Mouse (Mus musculus) embryo, embryonic 11.5 days (tissue): ENCODE measurements around the gene Arhgef19.

ENCODE experiments used
- DNase-seq: peaks from one replicate; pipeline ENCODE4 v3.0.0-alpha.2; 2012; ENCODE audit warnings: low read depth, low spot score

Arhgef19 gene

GRCm38 (mm10) chr4:141236856-141237255 is 2.4 kb upstream of the Arhgef19 start:
- no peak for DNase-seq

DNA sequence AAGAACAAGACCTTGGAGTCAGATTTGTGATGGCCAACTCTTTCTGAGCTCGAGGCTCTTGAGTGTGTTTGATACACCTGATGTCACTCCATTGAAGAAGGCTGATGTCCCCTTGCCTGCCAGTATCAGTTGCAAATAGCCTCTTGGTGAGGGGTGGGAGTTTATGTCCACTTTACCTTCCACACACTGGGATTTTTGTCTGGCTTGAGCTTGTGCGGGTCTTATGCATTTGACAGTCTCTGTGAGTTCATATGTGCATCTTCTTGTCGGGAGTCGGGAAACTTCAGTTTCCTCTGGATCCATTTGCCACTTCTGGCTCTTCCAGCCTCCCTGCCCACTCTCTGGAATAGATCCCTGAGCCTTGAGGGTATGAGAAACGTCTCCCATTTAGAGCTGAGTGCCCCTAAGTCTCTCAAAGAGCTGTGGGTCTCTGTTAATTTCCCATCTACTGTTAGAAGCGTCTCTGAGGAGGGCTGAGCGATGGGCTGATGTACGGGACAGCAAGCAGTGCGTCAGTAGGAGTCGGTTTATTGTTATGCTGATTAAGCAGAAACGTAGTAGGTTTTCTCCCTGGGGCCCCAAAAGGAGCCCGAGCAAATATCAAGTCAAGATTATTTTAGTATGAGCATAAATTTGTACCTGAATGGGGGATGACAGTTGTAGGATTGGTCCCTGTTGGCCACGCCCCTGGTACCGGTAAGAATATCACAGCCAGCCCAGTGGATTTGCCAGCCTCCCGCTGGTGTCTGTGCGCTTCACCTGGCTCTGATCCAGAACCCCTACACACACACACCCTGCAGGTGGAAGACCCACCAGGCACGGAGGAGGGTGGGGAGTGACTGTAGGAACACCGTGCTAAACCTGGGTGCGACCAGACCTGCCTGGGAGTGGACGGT is 559 bp upstream of the Arhgef19 start:
- DNase-seq: no peak

DNA sequence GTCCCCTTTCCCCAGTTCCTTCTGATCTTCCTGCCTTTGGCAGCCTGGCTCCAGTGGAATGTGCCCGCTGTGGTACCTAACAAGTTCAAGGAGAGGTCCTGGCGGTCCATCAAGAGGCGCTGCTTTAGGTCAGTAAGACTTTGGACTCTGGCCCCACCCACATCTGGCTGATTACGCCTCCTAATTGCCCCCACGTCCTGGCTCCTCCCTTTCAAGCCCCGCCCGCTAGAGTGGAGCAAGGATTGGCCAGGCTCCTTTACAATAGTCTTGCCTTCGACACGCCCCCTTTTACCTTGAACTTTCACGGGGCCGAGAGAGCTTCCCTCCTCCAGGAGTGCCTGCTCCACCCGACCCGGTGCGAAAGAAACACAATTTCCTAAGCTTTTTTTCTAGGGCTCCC is 1.3 kb downstream of the Arhgef19 start:
- DNase-seq: no peak

GRCm38 (mm10) chr4:141241861-141242260 is 2.6 kb downstream of the Arhgef19 start:
- DNase-seq: no peak

DNA sequence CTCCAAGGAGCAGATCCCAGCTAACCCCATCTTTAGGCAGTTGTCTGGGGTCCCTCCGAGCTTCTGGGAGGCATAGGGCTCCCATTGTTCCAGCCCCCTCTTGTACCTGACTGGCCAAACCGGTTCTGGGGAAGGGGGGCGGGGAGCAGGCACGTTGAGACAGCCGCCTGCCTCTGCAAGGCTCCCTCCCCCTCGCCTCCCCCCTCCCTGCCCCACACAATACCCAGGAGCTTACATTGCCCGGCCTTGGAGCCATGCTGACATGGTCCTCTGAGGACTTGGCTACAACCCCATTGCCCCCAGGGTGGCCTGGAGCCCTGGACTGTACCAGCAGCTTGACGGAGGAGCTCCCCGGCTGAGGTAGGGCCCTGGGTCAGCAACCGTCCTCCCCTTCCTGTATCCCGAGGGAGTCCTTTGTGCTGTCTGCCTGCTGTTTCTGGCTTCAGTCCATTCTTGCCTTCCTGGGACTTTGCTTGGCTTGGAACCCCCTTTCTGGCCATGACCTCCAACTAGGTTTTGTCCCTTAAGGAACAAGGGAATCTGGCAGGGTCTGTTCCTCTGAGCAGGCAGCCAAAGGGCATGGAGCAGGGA is 3.4 kb downstream of the Arhgef19 start:
- no peak for DNase-seq

- no peak for DNase-seq
Observed at GRCm38 (mm10) chr4:141243636-141244035, 4.3 kb downstream of the Arhgef19 start.

GRCm38 (mm10) chr4:141244401-141244800 is 5.1 kb downstream of the Arhgef19 start:
- DNase-seq: no peak

DNA sequence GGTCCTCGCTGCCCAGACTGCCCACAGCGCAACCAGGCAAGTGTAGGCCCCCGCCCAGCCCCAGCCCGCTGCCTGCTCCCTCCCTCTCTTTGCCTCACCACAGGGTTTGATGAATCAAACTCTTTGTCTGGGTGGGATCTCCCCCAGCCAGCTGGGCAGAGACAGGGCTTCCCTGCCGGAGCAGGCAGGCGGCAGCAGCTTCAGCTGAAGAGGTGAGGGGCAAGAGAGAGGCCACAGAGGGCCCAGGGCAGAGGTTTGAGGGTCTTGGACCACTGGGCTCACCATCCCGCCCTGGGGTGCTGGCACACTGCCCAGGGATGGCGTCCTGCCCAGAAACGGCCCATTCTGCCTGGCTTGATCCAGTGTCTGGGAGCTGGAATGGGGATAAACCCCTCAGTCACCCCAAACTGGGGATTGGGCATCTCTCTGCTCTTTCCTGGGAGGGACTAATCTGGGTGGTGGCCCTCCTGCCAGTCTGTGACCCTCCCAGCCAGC is 5.7 kb downstream of the Arhgef19 start:
- DNase-seq: no peak

GRCm38 (mm10) chr4:141246089-141246997 is 7.0 kb downstream of the Arhgef19 start:
- no peak for DNase-seq

DNA sequence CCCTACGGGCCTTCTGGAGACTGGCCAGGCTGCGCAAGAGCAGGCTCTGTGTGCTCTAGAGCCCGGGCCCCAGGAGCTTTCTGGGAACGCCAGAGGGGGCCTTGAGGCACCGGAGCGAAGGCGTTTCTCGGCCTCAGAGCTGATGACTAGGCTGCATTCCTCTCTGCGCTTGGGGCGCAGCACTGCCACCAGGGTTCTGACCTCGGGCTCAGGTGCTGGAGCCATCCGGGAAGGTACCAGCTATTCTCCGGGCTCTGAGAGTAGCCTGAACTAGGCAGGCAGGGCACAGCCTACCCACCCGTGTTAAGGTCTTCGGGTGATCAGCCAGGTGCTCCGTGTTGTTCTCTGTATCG is 7.7 kb downstream of the Arhgef19 start:
- no peak for DNase-seq

DNA sequence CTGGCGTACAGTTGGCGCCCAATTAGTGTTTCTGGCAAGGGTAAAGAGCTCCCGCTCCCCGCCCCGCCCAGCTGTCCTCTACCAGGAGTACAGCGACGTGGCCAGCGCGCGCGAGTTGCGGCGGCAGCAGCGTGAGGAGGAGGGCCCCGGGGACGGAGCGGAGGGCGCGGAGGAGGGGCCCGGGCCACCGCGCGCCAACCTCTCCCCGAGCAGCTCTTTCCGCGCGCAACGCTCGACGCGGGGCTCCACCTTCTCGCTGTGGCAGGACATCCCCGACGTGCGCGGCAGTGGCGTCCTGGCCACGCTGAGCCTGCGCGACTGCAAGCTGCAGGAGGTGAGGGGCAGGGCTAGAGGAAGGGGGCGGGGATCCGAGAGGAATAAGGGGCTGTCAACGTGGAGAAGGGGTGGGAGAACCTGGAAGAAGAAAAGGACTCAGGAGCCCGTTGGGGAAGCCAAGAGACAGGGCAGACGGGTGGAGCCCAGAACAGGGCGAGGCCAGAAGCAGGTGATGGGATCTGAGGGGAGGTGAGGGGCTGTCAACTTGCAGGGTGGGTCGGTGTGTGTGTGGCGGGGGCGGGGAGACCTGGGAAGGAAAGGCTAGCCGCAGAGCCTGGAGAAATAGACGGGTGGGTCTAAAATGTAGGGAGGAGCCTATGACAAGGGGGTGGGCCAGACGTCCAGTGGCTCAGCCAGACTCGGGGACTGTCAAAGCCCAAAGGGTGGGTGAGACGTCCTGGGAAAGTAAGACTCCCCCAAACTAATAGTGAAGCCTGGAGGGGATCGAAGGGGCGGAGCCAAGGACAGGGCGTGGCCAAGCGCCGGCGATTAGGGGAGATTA is 8.7 kb downstream of the Arhgef19 start:
- no peak for DNase-seq

DNA sequence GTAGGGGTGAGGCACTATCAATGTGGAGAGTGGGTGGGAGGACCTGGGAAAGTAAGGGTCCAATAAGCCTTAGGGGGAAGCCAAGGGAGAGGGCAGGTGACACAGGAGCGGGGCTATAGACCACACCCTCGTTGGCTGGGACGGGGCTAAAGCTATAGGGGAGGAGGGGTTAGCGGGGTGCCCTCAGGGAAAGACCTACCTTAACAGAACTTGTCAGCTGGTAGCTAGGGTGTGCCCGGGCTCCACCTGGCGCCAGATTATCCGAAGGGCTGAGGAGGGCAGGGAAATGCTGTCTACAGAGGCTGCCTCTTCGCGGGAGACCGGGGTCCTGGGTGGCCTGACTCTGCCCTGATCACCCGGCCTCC is 9.3 kb downstream of the Arhgef19 start:
- no peak for DNase-seq

DNA sequence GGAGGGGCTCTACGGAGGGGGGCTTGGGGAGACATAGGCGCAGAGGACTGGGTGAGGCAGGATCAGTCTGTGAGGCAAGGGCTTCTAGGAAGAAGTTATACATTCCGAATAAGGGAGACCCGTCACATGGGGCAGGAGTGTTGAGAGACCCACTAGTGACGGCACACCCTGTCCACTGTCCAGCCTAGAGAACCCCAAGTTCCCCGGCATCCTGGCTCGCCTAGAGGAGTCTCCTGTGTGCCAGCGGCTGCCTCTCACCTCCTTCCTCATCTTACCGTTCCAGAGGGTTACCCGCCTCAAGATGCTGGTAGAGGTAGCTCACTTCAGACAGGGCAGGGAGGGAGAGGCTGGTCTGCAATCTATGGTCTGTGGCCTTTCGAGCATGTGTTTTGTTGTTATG is 10.1 kb downstream of the Arhgef19 start:
- no peak for DNase-seq

DNA sequence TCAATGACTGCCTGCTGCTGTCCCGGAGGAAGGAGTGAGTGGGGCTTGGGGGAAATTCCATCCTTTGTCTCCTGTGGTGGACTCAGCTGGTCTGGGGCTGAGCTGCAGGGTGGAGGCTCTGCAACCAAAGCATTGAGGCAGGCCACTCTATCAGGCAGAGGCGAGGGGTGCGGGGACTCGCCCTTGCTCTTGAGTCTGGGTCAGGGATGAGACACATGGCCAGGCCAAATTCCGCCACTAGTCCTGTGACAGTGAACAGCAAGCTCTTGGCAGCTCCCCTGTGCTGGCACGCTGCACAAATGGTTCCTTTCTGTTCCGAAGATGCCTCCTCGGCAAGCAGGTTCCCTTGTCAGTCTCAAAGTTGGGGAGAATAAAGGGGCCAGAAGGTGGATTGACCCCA is 11.8 kb downstream of the Arhgef19 start:
- no peak for DNase-seq

GRCm38 (mm10) chr4:141252641-141253040 is 13.3 kb downstream of the Arhgef19 start:
- no peak for DNase-seq

GRCm38 (mm10) chr4:141254234-141254633 is 14.9 kb downstream of the Arhgef19 start:
- DNase-seq: no peak

- DNase-seq: no peak
Observed at GRCm38 (mm10) chr4:141257440-141257839, 18.1 kb downstream of the Arhgef19 start.

DNA sequence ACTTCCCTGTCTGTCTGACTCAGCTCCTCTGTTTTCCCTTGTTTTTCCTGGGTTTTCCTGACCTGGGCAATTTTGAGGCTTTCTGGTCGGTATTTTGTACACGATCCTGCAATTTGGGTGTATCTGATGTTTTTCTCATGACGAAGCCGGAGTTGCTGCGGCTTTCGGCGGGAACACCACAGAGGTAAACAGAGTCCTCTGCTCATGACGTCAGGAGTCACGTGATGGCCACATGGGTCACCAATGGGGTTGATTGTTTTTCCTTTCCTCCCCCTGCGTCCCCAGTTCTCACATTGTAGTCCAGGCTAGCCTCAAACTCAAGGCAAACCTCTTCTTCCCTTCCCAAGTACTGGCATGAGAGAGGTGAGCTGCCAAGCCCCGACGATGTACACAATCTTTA is 20.1 kb downstream of the Arhgef19 start:
- no peak for DNase-seq

DNA sequence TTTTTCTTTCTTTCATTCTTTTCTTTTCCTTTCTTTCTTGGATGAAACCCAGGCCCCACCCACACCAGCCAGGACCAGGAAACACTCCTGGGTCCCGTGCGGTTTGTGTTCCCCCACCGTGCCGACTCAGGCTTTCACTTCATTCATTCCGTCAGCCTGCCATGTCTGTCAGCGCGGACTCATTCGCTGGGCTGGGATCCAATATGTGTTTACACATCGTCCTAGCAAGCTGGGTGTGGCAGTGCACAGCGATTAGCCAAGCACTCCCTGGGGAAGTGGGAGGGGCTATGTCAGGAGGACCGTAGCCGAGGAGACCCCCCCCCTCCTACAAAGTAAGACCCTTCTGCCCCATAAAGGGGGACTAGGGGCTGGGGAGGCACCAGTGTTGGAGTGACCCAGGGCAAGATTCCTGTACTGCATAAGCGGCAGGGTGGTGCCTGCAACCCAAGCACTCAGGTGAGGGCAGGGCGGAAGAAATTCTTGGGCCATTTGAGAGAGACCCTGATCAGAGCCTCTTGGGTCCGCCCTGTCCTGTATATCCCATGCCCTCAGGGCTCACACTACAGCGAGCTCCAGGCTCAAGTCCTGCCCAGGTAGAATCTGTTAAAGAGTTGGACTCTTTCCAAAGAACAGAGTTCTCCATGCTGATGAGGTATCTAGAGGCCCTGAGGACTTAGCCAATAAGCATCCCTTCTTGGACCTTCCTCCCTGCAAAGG is 20.9 kb downstream of the Arhgef19 start:
- DNase-seq: no peak

DNA sequence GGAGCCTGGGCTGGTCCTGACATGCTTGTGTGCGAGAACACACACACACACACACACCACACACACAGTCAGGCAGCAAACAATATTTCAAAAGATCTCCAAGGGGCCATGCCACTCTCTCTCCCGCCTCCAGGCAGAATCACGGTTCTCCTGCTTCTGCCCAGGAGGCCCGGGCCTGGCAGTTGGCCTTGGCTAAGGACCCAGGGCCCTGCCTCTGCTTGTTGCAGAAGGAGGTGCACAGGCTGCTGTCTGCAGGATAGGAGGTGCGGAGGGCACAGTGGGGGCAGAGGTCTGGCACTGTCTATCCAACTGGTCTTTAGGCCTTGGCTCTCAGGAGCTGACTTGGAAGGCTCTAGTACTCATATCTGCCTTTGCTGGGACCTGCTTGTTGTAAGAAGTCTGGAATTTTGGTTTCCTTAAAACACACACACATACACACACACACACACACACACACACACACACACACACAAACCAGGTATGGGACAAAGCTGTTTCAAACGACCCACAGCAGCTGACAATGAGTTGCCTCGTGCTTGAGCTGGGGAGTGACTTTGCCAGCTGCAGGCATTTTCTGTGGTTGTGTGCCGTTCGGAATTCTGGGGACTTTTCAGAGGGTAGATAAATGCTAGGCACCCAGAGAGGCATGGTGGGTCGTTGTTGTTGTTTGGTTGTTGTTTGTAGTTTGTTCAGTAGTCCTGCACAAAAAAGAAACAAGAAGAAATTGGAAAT is 23.8 kb downstream of the Arhgef19 start:
- no peak for DNase-seq
